Mouse (Mus musculus) embryonic facial prominence, embryonic 14.5 days (tissue): ENCODE measurements around the gene Sars. TPM values are rescaled to one million over a fixed set of nuclear protein-coding genes. Genes with fewer than 3 reads are reported as not detected.

Experiments
- ATAC-seq: fragments of 200-750 bp; cut with Nextera tagmentation; 2 replicates; pipeline ENCODE4 v1.8.0; 2017; ENCODE audit warnings: low read depth, moderate number of reproducible peaks, moderate TSS enrichment
- DNase-seq: peaks from one replicate; pipeline ENCODE4 v3.0.0-alpha.2; 2015; ENCODE audit warnings: low spot score
- H3K27ac ChIP-seq: fragments of 300-500 bp; sonication (generic); replicated peaks from 2 replicates; pipeline ENCODE4 v1.5.1; 2014; ENCODE audit warnings: low read depth, mild to moderate bottlenecking, low read length, moderate library complexity
- H3K27me3 ChIP-seq: fragments of 300-500 bp; sonication (generic); replicated peaks from 2 replicates; pipeline ENCODE4 v1.6.1; 2014; ENCODE audit warnings: low read length; ENCODE audit not compliant: control insufficient read depth, insufficient read depth
- H3K36me3 ChIP-seq: fragments of 300-500 bp; sonication (generic); 2 replicates; pipeline ENCODE4 v1.6.1; 2014; ENCODE audit warnings: low read length, mixed read lengths; ENCODE audit not compliant: control insufficient read depth, insufficient read depth
- H3K4me1 ChIP-seq: fragments of 300-500 bp; sonication (generic); 2 replicates; pipeline ENCODE4 v1.6.1; 2014; ENCODE audit warnings: antibody characterized with exemption, low read length; ENCODE audit not compliant: control insufficient read depth, insufficient read depth
- H3K4me2 ChIP-seq: fragments of 300-500 bp; sonication (generic); 2 replicates; pipeline ENCODE4 v1.6.1; 2014; ENCODE audit warnings: low read depth, mild to moderate bottlenecking, low read length, moderate library complexity, mixed read lengths
- H3K4me3 ChIP-seq: fragments of 300-500 bp; sonication (generic); 2 replicates; pipeline ENCODE4 v1.5.1; 2014; ENCODE audit warnings: low read depth, mild to moderate bottlenecking, low read length
- H3K9ac ChIP-seq: fragments of 300-500 bp; sonication (generic); 2 replicates; pipeline ENCODE4 v1.6.1; 2014; ENCODE audit warnings: low read depth, mild to moderate bottlenecking, low read length, moderate library complexity, mixed read lengths
- H3K9me3 ChIP-seq: fragments of 300-500 bp; sonication (generic); 2 replicates; pipeline ENCODE4 v1.6.1; 2016; ENCODE audit warnings: low read length; ENCODE audit not compliant: control insufficient read depth
- WGBS: fragments of 180-500 bp; shearing (Covaris S2); extraction: QIAGEN DNeasy Blood & Tissue Kit; methylation state at CpG from one replicate; pipeline ENCODE4 v1.1.7; 2014; 5-methylcytosine and 5-hydroxymethylcytosine counted together
- polyA plus RNA-seq: library from polyadenylated mRNA; unstranded; fragments of >200 nt; fragmentation: Nextera tagmentation; extraction: Ambion mirVana; gene quantifications from 2 replicates; pipeline ENCODE4 v1.2.1, GENCODE M21; 2014

Sars gene
- polyA plus RNA-seq, 1 experiment from 2014 or later, result 111 TPM

DNA sequence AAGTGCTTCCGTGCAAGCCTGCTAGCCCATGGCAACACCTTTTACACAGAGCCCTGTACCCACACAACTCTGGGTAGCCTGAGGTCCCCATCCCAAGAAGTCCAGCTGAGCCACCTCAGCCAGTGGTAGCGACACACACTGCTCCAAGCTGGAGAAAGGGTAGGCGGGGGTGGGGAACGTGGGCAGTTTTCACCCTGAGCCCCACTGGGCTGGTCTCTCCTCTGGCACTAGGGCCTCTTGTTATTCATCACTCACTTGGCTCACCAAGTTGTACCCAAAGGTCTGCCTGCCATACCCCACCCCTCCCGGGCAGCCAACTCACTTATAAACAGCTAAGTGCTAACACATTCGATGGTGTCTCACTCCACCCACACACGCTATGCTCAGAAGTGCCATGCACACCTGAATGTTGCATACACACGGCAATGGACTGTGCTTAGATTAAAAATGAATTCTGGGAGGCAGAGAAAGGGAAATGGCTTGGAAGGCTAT lies 36.4 kb downstream of the Sars start:
- no peak overlapping the region for H3K9ac ChIP-seq
- WGBS, result 86% methylated on average over 8 of the region's 8 CpGs
- H3K36me3 ChIP-seq, result peaks cover 25% of the 10 kb centered on the region
- H3K4me3 ChIP-seq, result no peak overlapping the region
- H3K4me2 ChIP-seq, result no peak overlapping the region
- H3K4me1 ChIP-seq, result peaks cover 8% of the 10 kb centered on the region
- DNase-seq, result no peak
- no peaks in the 10 kb centered on the region for H3K27me3 ChIP-seq
- H3K9me3 ChIP-seq, result peaks cover 12% of the 10 kb centered on the region
- ATAC-seq, result no peak
- H3K27ac ChIP-seq, result no peak overlapping the region

DNA sequence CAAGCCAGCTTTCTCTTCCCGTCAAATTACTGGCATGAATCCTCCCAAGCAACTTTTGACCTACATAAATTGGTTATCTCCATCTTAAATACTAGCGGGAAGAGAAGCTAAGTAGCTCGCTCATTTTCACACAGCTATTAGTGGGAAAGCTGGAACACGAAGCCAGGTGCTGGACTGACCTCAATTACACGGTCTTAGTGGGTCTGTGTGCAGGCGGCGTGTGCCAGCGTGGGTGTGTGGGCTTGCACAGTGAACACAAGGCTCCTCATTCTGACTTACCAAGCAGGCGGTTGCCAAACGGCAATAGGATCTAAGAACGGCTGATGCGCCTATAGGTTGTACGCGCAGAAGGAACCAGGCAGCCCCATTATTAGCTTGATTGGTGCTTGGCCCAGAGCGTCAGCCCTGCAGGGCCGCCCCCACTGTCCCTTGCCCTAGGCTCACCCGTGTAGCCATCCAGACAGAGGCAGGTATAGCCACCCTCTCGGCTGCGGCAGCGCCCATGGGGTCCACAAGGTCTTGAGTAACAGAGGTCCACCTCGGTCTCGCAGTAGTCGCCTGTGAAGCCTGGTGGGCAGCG lies 38.6 kb downstream of the Sars start:
- Histone ChIP-seq H3K27ac (no peak overlapping the region), H3K9ac (no peak overlapping the region), H3K27me3 (no peaks in the 10 kb centered on the region), H3K4me3 (no peak overlapping the region), H3K4me2 (no peak overlapping the region), H3K36me3 (peaks cover 10% of the 10 kb centered on the region; the same call in 1 of the 2 replicates), H3K9me3 (no peaks in the 10 kb centered on the region), H3K4me1 (peaks cover 8% of the 10 kb centered on the region)
- WGBS, result 86% methylated on average over 24 of the region's 24 CpGs
- ATAC-seq (no peak), DNase-seq (no peak)

DNA sequence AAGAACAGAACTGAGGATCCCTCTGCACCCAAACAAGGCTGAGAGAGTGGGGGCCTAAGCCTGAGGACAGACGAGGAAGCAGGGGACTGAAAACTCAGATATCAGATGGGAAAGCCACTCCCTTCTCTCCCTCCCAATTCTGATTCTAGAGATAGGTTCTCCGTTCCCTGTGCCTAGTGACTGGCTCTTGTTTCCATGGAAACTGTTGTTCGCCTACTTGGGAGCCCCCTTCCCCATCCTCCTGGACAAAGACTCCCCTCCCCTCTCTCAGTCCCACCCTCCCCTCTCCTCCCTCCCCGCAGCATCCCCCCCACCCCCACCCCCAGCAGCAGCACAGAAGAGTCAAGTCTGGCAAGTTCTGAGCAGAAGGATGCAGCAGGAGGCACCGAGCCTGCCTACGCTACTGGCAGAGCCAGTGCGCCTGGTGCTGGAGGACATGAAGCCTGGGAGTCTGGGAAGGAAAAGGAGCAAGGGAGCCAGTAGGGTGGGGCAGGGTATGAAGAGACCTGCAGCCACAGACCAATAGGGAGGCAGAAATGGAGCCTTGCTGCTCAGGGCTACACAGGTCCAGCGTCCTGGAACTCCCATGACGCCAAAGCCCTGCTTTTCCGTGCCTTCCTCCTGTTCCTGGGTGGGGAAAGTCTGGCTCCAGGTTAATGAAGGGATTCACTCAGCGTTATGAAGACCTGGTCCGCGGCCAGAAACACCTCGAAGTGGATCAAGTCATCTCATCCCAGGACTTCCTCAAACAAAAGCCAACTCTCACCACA lies 39.3 kb downstream of the Sars start:
- no peak overlapping the region for H3K4me2 ChIP-seq

DNA sequence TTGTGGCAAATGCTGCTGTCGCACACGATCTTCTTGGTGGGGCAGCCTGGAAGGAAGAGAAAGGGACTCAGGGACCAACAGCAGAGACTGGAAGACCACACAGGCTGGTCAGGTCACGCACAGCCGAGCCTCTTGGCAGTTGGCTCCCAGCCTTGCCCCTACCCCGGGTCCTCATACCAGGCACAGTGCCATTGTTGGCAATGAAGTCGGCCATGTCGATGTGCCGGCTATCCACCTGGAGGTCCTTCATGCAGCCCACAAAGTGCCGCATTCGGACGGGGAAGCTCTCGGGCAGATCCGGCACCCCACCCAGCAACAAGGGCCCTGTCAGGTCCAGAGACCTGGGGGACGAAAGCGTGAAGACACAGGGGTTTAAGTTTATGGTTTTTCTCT lies 42.5 kb downstream of the Sars start:
- 82% methylated on average over 14 of the region's 15 CpGs for WGBS
- no peak overlapping the region for H3K4me2 ChIP-seq
- H3K4me3 ChIP-seq, result no peak overlapping the region
- H3K4me1 ChIP-seq, result no peaks in the 10 kb centered on the region
- no peak for ATAC-seq
- H3K27me3 ChIP-seq, result no peaks in the 10 kb centered on the region
- no peak for DNase-seq
- 0 out of 2 replicates have a peak overlapping the region, but pooled peaks have one; percentile 7 for H3K27ac ChIP-seq
- no peaks in the 10 kb centered on the region for H3K9me3 ChIP-seq
- H3K9ac ChIP-seq, result no peak overlapping the region
- H3K36me3 ChIP-seq, result peaks cover 36% of the 10 kb centered on the region; the same call in 1 of the 2 replicates

More for the DNA sequence above, 39.3 kb downstream of the Sars start:
- Histone ChIP-seq H3K9ac (no peak overlapping the region), H3K36me3 (peaks cover 10% of the 10 kb centered on the region; the same call in 1 of the 2 replicates), H3K27me3 (no peaks in the 10 kb centered on the region), H3K27ac (no peak overlapping the region), H3K4me1 (peaks cover 1% of the 10 kb centered on the region; the same call in 1 of the 2 replicates), H3K9me3 (no peaks in the 10 kb centered on the region), H3K4me3 (no peak overlapping the region)
- ATAC-seq (no peak), DNase-seq (no peak)
- WGBS, result 44% methylated on average over 14 of the region's 14 CpGs

DNA sequence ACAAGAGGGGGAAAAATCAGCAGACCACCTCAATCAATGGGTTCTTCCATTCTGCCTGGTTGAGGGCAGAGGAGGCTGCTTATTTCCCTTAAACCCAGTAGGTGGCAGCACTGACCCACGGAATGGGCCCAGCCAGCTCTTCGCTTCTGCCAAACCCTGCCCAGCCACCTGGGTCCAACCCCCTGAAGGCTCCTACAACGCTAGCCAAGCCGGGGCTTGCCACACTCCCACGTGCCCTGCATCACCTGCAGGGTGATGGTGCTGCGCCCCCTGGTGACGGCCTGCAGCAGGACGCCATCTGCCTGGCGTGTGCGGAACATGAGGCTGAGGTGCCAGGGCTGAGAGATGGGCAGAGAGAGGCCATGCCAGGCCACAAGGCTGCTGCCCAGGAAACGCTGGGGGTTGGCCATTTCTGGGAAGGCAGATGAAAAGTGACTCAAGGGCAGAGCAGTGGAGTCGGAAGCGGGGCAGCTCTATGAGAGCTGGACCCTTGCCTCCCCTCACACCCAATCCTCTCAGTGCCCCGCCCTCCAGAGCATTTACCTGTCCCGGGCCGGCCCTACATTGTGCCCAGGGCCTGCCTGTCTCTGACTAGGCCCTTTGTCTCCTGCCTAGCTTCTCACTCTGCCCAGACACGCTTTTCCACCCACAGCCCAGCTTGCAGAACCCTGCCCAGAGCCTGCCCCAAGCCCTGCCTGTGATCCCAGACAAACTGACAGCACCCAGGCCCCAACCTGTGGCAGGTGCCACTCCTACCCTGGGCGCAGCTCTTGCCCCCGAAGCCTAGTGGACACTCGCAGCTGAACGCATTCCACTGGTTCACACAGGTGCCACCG lies 43.1 kb downstream of the Sars start:
- Histone ChIP-seq H3K27me3 (no peaks in the 10 kb centered on the region), H3K4me1 (no peaks in the 10 kb centered on the region), H3K9ac (peak overlapping the region; percentile 17; the same call in 1 of the 2 replicates), H3K27ac (0 out of 2 replicates have a peak overlapping the region, but pooled peaks have one; percentile 7), H3K4me3 (no peak overlapping the region), H3K9me3 (no peaks in the 10 kb centered on the region), H3K4me2 (peak overlapping the region; percentile 27), H3K36me3 (peaks cover 39% of the 10 kb centered on the region; the same call in 1 of the 2 replicates)
- WGBS, result 36% methylated on average over 18 of the region's 22 CpGs
- peak; percentile 96 for DNase-seq
- ATAC-seq, result peak; percentile 97

DNA sequence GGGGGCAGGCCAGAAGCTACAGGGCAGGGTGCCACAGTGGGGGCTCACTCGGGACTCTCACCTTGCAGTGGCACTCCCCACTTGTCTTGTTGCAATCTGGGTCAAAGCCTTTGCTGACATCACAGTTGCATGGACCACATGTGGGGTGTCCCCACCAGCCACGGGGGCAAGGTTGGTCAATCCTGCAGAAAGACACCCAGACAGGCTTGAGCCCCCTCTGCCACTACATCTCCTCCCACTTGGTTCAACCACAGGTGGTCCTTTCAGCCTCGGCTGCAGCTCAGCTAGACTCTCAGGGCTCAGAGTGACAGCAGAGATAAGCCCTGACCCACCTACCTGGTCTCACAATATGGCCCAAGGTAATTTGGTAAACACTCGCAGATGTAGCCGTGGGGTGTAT lies 44.6 kb downstream of the Sars start:
- Histone ChIP-seq H3K27me3 (no peaks in the 10 kb centered on the region), H3K4me1 (no peaks in the 10 kb centered on the region), H3K4me3 (no peak overlapping the region), H3K4me2 (no peak overlapping the region), H3K9ac (no peak overlapping the region), H3K36me3 (peaks cover 47% of the 10 kb centered on the region; the same call in 1 of the 2 replicates), H3K9me3 (no peaks in the 10 kb centered on the region), H3K27ac (no peak overlapping the region)
- no peak for ATAC-seq
- no peak for DNase-seq
- WGBS, result 83% methylated on average over 4 of the region's 5 CpGs

DNA sequence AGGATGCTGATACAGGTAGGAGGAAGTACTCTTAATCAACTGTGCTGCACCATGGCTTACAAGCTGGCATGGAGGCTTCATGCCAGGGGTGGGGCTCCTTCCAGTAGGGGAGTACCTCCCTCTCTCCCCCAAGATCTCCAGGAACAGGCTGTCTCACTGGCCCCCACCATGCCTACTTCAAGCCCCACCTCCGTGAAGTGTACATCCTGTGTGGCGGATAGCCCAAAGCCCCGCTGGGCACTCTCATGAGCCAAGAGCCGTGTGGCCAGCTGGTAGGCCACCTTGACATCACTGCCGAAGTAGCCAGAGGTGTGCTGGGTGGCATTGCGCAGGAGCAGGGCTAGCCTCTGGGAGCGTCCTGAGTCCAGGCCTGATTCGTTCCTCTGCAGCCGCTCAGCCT lies 46.7 kb downstream of the Sars start:
- H3K27me3 ChIP-seq, result no peaks in the 10 kb centered on the region
- no peak for DNase-seq
- H3K4me1 ChIP-seq, result no peaks in the 10 kb centered on the region
- H3K9ac ChIP-seq, result no peak overlapping the region
- no peak overlapping the region for H3K4me2 ChIP-seq
- H3K4me3 ChIP-seq, result no peak overlapping the region
- peaks cover 43% of the 10 kb centered on the region; the same call in 1 of the 2 replicates for H3K36me3 ChIP-seq
- no peak for ATAC-seq
- no peaks in the 10 kb centered on the region for H3K9me3 ChIP-seq
- WGBS, result 86% methylated on average over 9 of the region's 9 CpGs
- H3K27ac ChIP-seq, result no peak overlapping the region

DNA sequence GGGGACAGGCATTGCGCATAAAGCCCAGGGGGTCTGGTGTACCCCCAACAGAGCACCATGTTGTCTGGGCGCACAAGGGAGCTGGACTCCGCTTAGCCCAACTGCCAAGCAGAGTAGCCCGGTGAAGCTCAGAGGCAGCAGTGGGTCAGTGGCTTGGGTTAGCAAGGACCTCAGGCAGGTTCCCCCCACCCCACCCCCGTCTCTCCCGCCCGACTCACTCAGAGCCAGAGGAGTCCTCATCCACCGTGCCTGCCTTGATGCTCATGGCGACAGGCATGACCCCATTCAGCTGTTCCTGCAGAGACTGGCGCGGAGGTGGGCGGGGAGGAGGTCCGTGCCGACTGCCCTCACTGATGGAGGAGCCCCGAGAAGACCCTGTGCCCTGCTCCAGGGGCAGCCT lies 52.2 kb downstream of the Sars start:
- Histone ChIP-seq H3K9ac (peak overlapping the region; percentile 25; the same call in 1 of the 2 replicates), H3K4me2 (peak overlapping the region; percentile 3; the same call in 1 of the 2 replicates), H3K9me3 (no peaks in the 10 kb centered on the region), H3K27me3 (no peaks in the 10 kb centered on the region), H3K4me3 (no peak overlapping the region), H3K36me3 (peaks cover 21% of the 10 kb centered on the region; the same call in 1 of the 2 replicates), H3K4me1 (peaks cover 17% of the 10 kb centered on the region), H3K27ac (no peak overlapping the region)
- WGBS, result 51% methylated on average over 15 of the region's 15 CpGs
- no peak for ATAC-seq
- no peak for DNase-seq
